ENCODE assay signal across 8 mouse cellular contexts in genomic region chr13:49352581-49353159, GRCm38 (mm10). TPM values are rescaled to one million over a fixed set of nuclear protein-coding genes. Genes with fewer than 3 reads are reported as not detected.
A peak's percentile ranks its signal among the peaks of the same experiment; 100 is the strongest.
DNase-seq lines count a peak whose midpoint lies in the region; ATAC-seq and TF ChIP-seq lines count a peak whose summit lies in the region.

No protein-coding gene starts in this region.

- TF ChIP-seq CTCF in lung, adult 2 months (IDR thresholded peaks at IDR 0.05; ENCODE audit: insufficient read depth, low read length), result no peak

- peaks cover 19% of the 10 kb centered on the region for H3K4me1 ChIP-seq in limb, embryonic 13.5 days
- no peaks in the 10 kb centered on the region for H3K4me1 ChIP-seq in limb, embryonic 10.5 days
- H3K4me1 ChIP-seq in forebrain, embryonic 15.5 days, result peaks cover 37% of the 10 kb centered on the region
- H3K4me1 ChIP-seq in hindbrain, embryonic 12.5 days, result peaks cover 45% of the 10 kb centered on the region
- H3K4me1 ChIP-seq in lung, adult 2 months (ENCODE audit: control insufficient read depth, insufficient read depth, low read length), result peaks cover 31% of the 10 kb centered on the region

- no peaks in the 10 kb centered on the region for H3K27me3 ChIP-seq in limb, embryonic 13.5 days
- no peaks in the 10 kb centered on the region for H3K27me3 ChIP-seq in limb, embryonic 10.5 days (ENCODE audit: low read depth, poor library complexity, severe bottlenecking)
- H3K27me3 ChIP-seq in forebrain, embryonic 15.5 days, result no peaks in the 10 kb centered on the region
- H3K27me3 ChIP-seq in hindbrain, embryonic 12.5 days, result no peaks in the 10 kb centered on the region

- no peak overlapping the region for H3K4me2 ChIP-seq in limb, embryonic 13.5 days (replicated peaks)
- H3K4me2 ChIP-seq in forebrain, embryonic 15.5 days (replicated peaks), result no peak overlapping the region
- no peak overlapping the region for H3K4me2 ChIP-seq in hindbrain, embryonic 12.5 days (replicated peaks)

- 0 out of 2 replicates have a peak, but pooled peaks have one; percentile 32 for ATAC-seq in limb, embryonic 13.5 days (ENCODE audit: low FRiP score, low read depth)
- peak; percentile 65; the same call in 1 of the 2 replicates for ATAC-seq in forebrain, embryonic 15.5 days (replicated peaks)
- ATAC-seq in hindbrain, embryonic 12.5 days (ENCODE audit: low FRiP score), result peak; percentile 84
- no peak for ATAC-seq in megakaryocyte-erythroid progenitor cell, adult 5-6 weeks (replicated peaks; ENCODE audit: low FRiP score, low TSS enrichment, poor library complexity, severe bottlenecking)

- peaks cover 19% of the 10 kb centered on the region for H3K36me3 ChIP-seq in limb, embryonic 13.5 days
- H3K36me3 ChIP-seq in limb, embryonic 10.5 days, result peaks cover 24% of the 10 kb centered on the region
- H3K36me3 ChIP-seq in forebrain, embryonic 15.5 days, result no peaks in the 10 kb centered on the region
- H3K36me3 ChIP-seq in hindbrain, embryonic 12.5 days, result no peaks in the 10 kb centered on the region

- no peaks in the 10 kb centered on the region for H3K9me3 ChIP-seq in limb, embryonic 13.5 days
- no peaks in the 10 kb centered on the region for H3K9me3 ChIP-seq in limb, embryonic 10.5 days (replicated peaks)
- no peaks in the 10 kb centered on the region for H3K9me3 ChIP-seq in forebrain, embryonic 15.5 days
- no peaks in the 10 kb centered on the region for H3K9me3 ChIP-seq in hindbrain, embryonic 12.5 days (replicated peaks)

- no peak overlapping the region for H3K27ac ChIP-seq in limb, embryonic 13.5 days
- H3K27ac ChIP-seq in limb, embryonic 10.5 days, result no peak overlapping the region
- H3K27ac ChIP-seq in forebrain, embryonic 15.5 days (replicated peaks), result peak overlapping the region; percentile 53
- H3K27ac ChIP-seq in hindbrain, embryonic 12.5 days, result peak overlapping the region; percentile 49

- no peak for DNase-seq in limb, embryonic 10.5 days (ENCODE audit: low spot score)
- DNase-seq in retina, adult 2 months (ENCODE audit: low read depth, low spot score), result peak; percentile 40
- DNase-seq in thymus, postnatal 14 days, result no peak
- no peak for DNase-seq in lung, adult 2 months

- no peak overlapping the region for H3K4me3 ChIP-seq in limb, embryonic 13.5 days
- H3K4me3 ChIP-seq in limb, embryonic 10.5 days, result no peak overlapping the region
- no peak overlapping the region for H3K4me3 ChIP-seq in forebrain, embryonic 15.5 days
- H3K4me3 ChIP-seq in hindbrain, embryonic 12.5 days, result no peak overlapping the region
- H3K4me3 ChIP-seq in lung, adult 2 months (replicated peaks; ENCODE audit: extremely low read depth, low read depth, low read length), result no peak overlapping the region

- no peak overlapping the region for H3K9ac ChIP-seq in limb, embryonic 13.5 days
- no peak overlapping the region for H3K9ac ChIP-seq in forebrain, embryonic 15.5 days (replicated peaks)
- H3K9ac ChIP-seq in hindbrain, embryonic 12.5 days, result no peak overlapping the region

- 60% methylated on average over 3 of the region's 3 CpGs for WGBS in limb, embryonic 13.5 days
- WGBS in limb, embryonic 10.5 days, result 80% methylated on average over 3 of the region's 3 CpGs
- WGBS in forebrain, embryonic 15.5 days, result 48% methylated on average over 3 of the region's 3 CpGs
- WGBS in hindbrain, embryonic 12.5 days, result 44% methylated on average over 3 of the region's 3 CpGs
- WGBS in lung, adult 2 months, result 52% methylated on average over 3 of the region's 3 CpGs

- no peak for TF ChIP-seq POLR2A in lung, adult 2 months (IDR thresholded peaks at IDR 0.05; ENCODE audit: borderline replicate concordance, extremely low read depth, low read depth, low read length)

RNA-seq across cellular contexts. Expression of gene Bicd2, which starts 11.3 kb away (rescaled TPM):
- 34.2 and 36.6 TPM in 2 replicates for polyA plus RNA-seq in limb, embryonic 13.5 days (2015; fragmentation: Nextera tagmentation; extraction: Ambion mirVana)
- 27.0 and 31.2 TPM in 2 replicates for polyA plus RNA-seq in limb, embryonic 10.5 days (2016; fragmentation: Nextera tagmentation; extraction: Ambion mirVana)
- polyA plus RNA-seq in forebrain, embryonic 15.5 days (2015; fragmentation: Nextera tagmentation; extraction: Ambion mirVana), result 26.4 and 27.1 TPM in 2 replicates
- polyA plus RNA-seq in hindbrain, embryonic 12.5 days (2016; fragmentation: Nextera tagmentation; extraction: Ambion mirVana), result 40.7 and 44.2 TPM in 2 replicates
- 14.8 and 16.1 TPM in 2 replicates for total RNA-seq in megakaryocyte-erythroid progenitor cell, adult 5-6 weeks (2014; fragmentation: Nextera tagmentation)
- total RNA-seq in megakaryocyte-erythroid progenitor cell, adult 5-6 weeks (2017), result 18.3 and 26.2 TPM in 2 replicates
- polyA plus RNA-seq in lung, adult 2 months (2012; rRNA removed), result 53.3 and 63.2 TPM in 2 replicates

RNA-seq across cellular contexts. Expression of gene Fgd3, which starts 32.6 kb away (rescaled TPM):
- polyA plus RNA-seq in limb, embryonic 13.5 days (2015; fragmentation: Nextera tagmentation; extraction: Ambion mirVana), result 0.38 and 0.77 TPM in 2 replicates
- polyA plus RNA-seq in limb, embryonic 10.5 days (2016; fragmentation: Nextera tagmentation; extraction: Ambion mirVana), result 0.62 and 0.83 TPM in 2 replicates
- polyA plus RNA-seq in forebrain, embryonic 15.5 days (2015; fragmentation: Nextera tagmentation; extraction: Ambion mirVana), result 3.4 and 3.9 TPM in 2 replicates
- 1.1 and 1.2 TPM in 2 replicates for polyA plus RNA-seq in hindbrain, embryonic 12.5 days (2016; fragmentation: Nextera tagmentation; extraction: Ambion mirVana)
- total RNA-seq in megakaryocyte-erythroid progenitor cell, adult 5-6 weeks (2014; fragmentation: Nextera tagmentation), result 4.5 and 5.0 TPM in 2 replicates
- total RNA-seq in megakaryocyte-erythroid progenitor cell, adult 5-6 weeks (2017), result 4.6 and 5.2 TPM in 2 replicates
- 2.8 and 4.1 TPM in 2 replicates for polyA plus RNA-seq in lung, adult 2 months (2012; rRNA removed)

Comparison
In these comparisons a context has a peak if more than half of its experiments do, and no peak if none do; other contexts are left out.
1. H3K27ac ChIP-seq: peak in forebrain, embryonic 15.5 days (single experiment) and hindbrain, embryonic 12.5 days (single experiment); none in limb, embryonic 13.5 days (single experiment) and limb, embryonic 10.5 days (single experiment).